9 mouse cellular contexts compared by ENCODE assay signal in the genomic region with DNA sequence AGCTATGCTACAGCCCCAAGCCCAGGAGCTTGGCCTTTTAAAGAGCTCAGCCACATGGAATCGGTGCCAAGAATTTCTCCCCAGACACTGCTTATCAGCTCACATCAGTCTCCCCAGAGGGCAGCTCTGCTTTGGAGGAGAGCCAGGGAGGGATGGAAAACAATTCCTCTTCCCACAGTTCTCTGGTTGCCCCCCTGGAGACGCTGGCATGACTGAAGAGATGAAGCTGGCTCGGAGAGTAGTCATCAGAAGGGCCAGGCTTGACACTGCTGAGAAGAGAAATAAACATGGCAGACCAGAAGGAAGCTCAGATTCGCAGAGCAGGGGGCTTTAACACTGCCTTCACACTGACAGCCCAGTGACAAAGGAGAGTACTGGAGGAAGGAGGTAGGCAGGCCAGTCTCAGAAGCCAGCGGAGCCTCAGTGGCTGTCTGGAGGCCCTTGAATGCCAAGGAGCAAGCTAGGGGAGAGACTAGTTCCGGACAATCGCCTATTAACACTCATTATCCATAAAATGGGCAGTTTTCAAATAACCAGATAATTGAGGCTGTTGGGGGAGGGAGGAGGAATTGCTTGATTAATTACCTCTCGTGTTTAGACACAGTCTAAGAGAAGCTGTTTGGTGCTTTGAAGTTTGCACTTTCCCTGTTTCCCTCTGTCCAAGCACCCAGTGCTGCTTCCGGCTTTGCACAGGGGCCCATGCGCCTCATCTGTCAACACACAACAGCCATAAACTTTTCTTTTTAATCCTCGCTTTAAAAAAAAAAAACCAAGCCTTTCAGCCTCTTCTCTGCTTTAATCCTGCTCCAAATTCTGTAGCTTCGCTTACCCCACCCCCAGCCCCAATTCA.
DNase-seq lines count a peak whose midpoint lies in the region; ATAC-seq and TF ChIP-seq lines count a peak whose summit lies in the region.
"Had no signal": no experiment of that assay in that cellular context is flagged by ENCODE, and none has a peak within 500 bp of the region (broad histone marks: within the 10 kb centered on the region; RNA-seq: fewer than 3 reads in every experiment).

No protein-coding gene starts in this region.

- H3K9me3 ChIP-seq in intestine, embryonic 15.5 days: no peaks in the 10 kb centered on the region
- no peaks in the 10 kb centered on the region for H3K9me3 ChIP-seq in intestine, postnatal 0 days (ENCODE audit: control insufficient read depth)
- no peaks in the 10 kb centered on the region for H3K9me3 ChIP-seq in hindbrain, embryonic 11.5 days (ENCODE audit: control insufficient read depth, low read length)

- WGBS in intestine, embryonic 15.5 days: 33% methylated on average over 12 of the region's 12 CpGs
- 45% methylated on average over 12 of the region's 12 CpGs for WGBS in intestine, postnatal 0 days
- 32% methylated on average over 12 of the region's 12 CpGs for WGBS in hindbrain, embryonic 11.5 days

- DNase-seq in adrenal gland, postnatal 25 days: peak; percentile 37
- peak; percentile 25 for DNase-seq in hindbrain, embryonic 11.5 days (ENCODE audit: low spot score)
- DNase-seq in mesoderm, embryonic 11.5 days (ENCODE audit: low read depth, low spot score): peak; percentile 34
- DNase-seq in cerebellum, adult 11 months: no peak
- no peak for DNase-seq in frontal cortex, postnatal 10 days (ENCODE audit: low spot score in 2 of 2)
- no peak for DNase-seq in natural killer cell, adult 2 months (ENCODE audit: low spot score in 2 of 2)
- DNase-seq: heart, postnatal 14 days had no signal

- no peak overlapping the region for H3K4me2 ChIP-seq in intestine, embryonic 15.5 days (replicated peaks)
- no peak overlapping the region for H3K4me2 ChIP-seq in intestine, postnatal 0 days (replicated peaks; ENCODE audit: low read depth)
- H3K4me2 ChIP-seq in hindbrain, embryonic 11.5 days (replicated peaks; ENCODE audit: low read depth, low read length): no peak overlapping the region

- ATAC-seq in intestine, embryonic 15.5 days: peak; percentile 34; the same call in 1 of the 2 replicates
- no peak for ATAC-seq in intestine, postnatal 0 days
- peak; percentile 49; the same call in 1 of the 2 replicates for ATAC-seq in hindbrain, embryonic 11.5 days (ENCODE audit: low FRiP score)

- TF ChIP-seq CTCF in intestine, postnatal 0 days (IDR thresholded peaks at IDR 0.05; ENCODE audit: low read depth): no peak

- H3K27ac ChIP-seq in intestine, embryonic 15.5 days: no peak overlapping the region
- no peak overlapping the region for H3K27ac ChIP-seq in intestine, postnatal 0 days (ENCODE audit: low read depth, low read length)
- no peak overlapping the region for H3K27ac ChIP-seq in hindbrain, embryonic 11.5 days (ENCODE audit: low read depth, low read length)

- H3K27me3 ChIP-seq in intestine, embryonic 15.5 days (replicated peaks): no peaks in the 10 kb centered on the region
- no peaks in the 10 kb centered on the region for H3K27me3 ChIP-seq in intestine, postnatal 0 days (replicated peaks; ENCODE audit: control insufficient read depth, insufficient read depth, low read length)
- no peaks in the 10 kb centered on the region for H3K27me3 ChIP-seq in hindbrain, embryonic 11.5 days (ENCODE audit: control insufficient read depth, insufficient read depth, low read length)

- H3K4me3 ChIP-seq in intestine, embryonic 15.5 days (replicated peaks): no peak overlapping the region
- no peak overlapping the region for H3K4me3 ChIP-seq in intestine, postnatal 0 days (ENCODE audit: low read depth, low read length)
- H3K4me3 ChIP-seq in hindbrain, embryonic 11.5 days (ENCODE audit: low read depth, low read length): no peak overlapping the region

- H3K36me3 ChIP-seq in intestine, embryonic 15.5 days: no peaks in the 10 kb centered on the region
- no peaks in the 10 kb centered on the region for H3K36me3 ChIP-seq in intestine, postnatal 0 days (ENCODE audit: control insufficient read depth, insufficient read depth)
- H3K36me3 ChIP-seq in hindbrain, embryonic 11.5 days (ENCODE audit: control insufficient read depth, insufficient read depth, low read length): no peaks in the 10 kb centered on the region

- H3K9ac ChIP-seq in intestine, embryonic 15.5 days: no peak overlapping the region
- no peak overlapping the region for H3K9ac ChIP-seq in intestine, postnatal 0 days (ENCODE audit: low read depth, low read length)
- no peak overlapping the region for H3K9ac ChIP-seq in hindbrain, embryonic 11.5 days (ENCODE audit: low read depth, low read length)

- H3K4me1 ChIP-seq in intestine, embryonic 15.5 days (replicated peaks): no peaks in the 10 kb centered on the region
- H3K4me1 ChIP-seq in intestine, postnatal 0 days (replicated peaks; ENCODE audit: control insufficient read depth, insufficient read depth, low read length): no peaks in the 10 kb centered on the region
- H3K4me1 ChIP-seq in hindbrain, embryonic 11.5 days (replicated peaks; ENCODE audit: control insufficient read depth, insufficient read depth, low read length): no peaks in the 10 kb centered on the region

Comparison
In these comparisons a context has a peak if more than half of its experiments do, and no peak if none do; other contexts are left out.
1. DNase-seq: peak in adrenal gland, postnatal 25 days (single experiment), hindbrain, embryonic 11.5 days (single experiment) and mesoderm, embryonic 11.5 days (single experiment); none in cerebellum, adult 11 months (single experiment), frontal cortex, postnatal 10 days (0 of 2) and natural killer cell, adult 2 months (0 of 2).